Mouse (Mus musculus) liver, postnatal 0 days (tissue): Measurements from ENCODE around the gene Iqsec3. TPM values are rescaled to one million over a fixed set of nuclear protein-coding genes. Genes with fewer than 3 reads are reported as not detected.

Experiments used
- ATAC-seq: fragments of 200-750 bp; cut with Nextera tagmentation; 2 replicates; pipeline ENCODE4 v1.8.0; 2017; ENCODE audit warnings: mild to moderate bottlenecking, moderate library complexity
- DNase-seq: peaks from one replicate; pipeline ENCODE4 v3.0.0-alpha.2; 2016
- H3K27ac ChIP-seq: fragments of 300-500 bp; sonication (generic); 2 replicates; pipeline ENCODE4 v1.5.1; 2014; ENCODE audit warnings: antibody characterized with exemption, moderate library complexity, mild to moderate bottlenecking, low read depth
- H3K27me3 ChIP-seq: fragments of 300-500 bp; sonication (generic); 2 replicates; pipeline ENCODE4 v1.6.1; 2014; ENCODE audit warnings: low read length, control low read depth, mixed read lengths; ENCODE audit not compliant: insufficient read depth
- H3K36me3 ChIP-seq: fragments of 300-500 bp; sonication (generic); replicated peaks from 2 replicates; pipeline ENCODE4 v1.6.1; 2014; ENCODE audit warnings: mild to moderate bottlenecking, control low read depth, low read length, moderate library complexity, mixed read lengths; ENCODE audit not compliant: insufficient read depth
- H3K4me1 ChIP-seq: fragments of 300-500 bp; sonication (generic); 2 replicates; pipeline ENCODE4 v1.6.1; 2014; ENCODE audit warnings: antibody characterized with exemption, mild to moderate bottlenecking, control low read depth; ENCODE audit not compliant: insufficient read depth
- H3K4me2 ChIP-seq: fragments of 300-500 bp; sonication (generic); 2 replicates; pipeline ENCODE4 v1.6.1; 2014; ENCODE audit warnings: low read depth, mild to moderate bottlenecking, low read length, moderate library complexity, mixed read lengths
- H3K4me3 ChIP-seq: fragments of 300-500 bp; sonication (generic); 2 replicates; pipeline ENCODE4 v1.5.1; 2014; ENCODE audit warnings: low read depth, low read length
- H3K9ac ChIP-seq: fragments of 300-500 bp; sonication (generic); replicated peaks from 2 replicates; pipeline ENCODE4 v1.6.1; 2014; ENCODE audit warnings: mild to moderate bottlenecking, moderate library complexity
- H3K9me3 ChIP-seq: fragments of 300-500 bp; sonication (generic); 2 replicates; pipeline ENCODE4 v1.6.1; 2016; ENCODE audit warnings: mild to moderate bottlenecking, control low read depth, low read length, mixed read lengths
- CTCF ChIP-seq: sonication (generic); IDR thresholded peaks from 2 replicates; pipeline ENCODE4 v1.5.1; 2016; ENCODE audit warnings: antibody characterized with exemption, low read depth
- EP300 ChIP-seq: IDR thresholded peaks from 2 replicates; pipeline ENCODE4 v1.6.1; 2016; ENCODE audit warnings: antibody characterized with exemption, low read depth, mild to moderate bottlenecking
- WGBS: fragments of 180-500 bp; shearing (Covaris S2); extraction: QIAGEN DNeasy Blood & Tissue Kit; methylation state at CpG from one replicate; pipeline ENCODE4 v1.1.7; 2014; ENCODE audit not compliant: insufficient replicate concordance; 5-methylcytosine and 5-hydroxymethylcytosine counted together
- polyA plus RNA-seq: library from polyadenylated mRNA; unstranded; fragments of >200 nt; fragmentation: Nextera tagmentation; extraction: Ambion mirVana; gene quantifications from 2 replicates; pipeline ENCODE4 v1.2.1, GENCODE M21; 2015

Gene Iqsec3
- polyA plus RNA-seq, 1 experiment from 2014 or later, result not detected

DNA sequence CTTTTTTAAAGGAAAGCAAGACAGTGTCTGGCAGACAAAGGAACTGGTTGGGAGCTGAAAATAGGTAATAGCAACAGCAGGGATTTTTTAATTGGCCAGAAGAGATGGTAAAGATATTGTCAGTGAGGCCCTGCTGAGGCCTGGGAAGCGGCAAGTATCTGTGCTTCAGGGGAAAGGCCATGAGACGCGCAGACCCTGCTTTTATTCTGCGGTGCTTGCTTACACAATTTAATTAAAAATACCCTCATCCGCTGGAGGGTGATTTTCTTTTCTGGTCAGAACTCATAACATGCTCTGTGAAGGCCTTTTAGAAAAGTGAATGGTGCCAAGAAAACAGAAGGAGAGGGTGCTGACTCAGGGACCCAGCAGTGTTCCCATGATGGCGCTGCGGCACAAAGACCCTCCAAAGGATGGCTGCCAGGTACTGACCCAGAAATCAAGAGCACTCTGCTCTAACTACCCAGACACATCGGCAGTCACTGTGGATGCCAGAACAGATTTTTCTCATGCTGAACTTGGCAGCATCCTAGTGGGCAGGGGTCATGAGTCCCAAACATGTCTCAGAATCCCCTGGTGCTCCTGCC is 70.7 kb downstream of the Iqsec3 start:
- no peak for TF ChIP-seq CTCF
- TF ChIP-seq EP300, result no peak
- no peak for DNase-seq
- Histone ChIP-seq H3K27me3 (0 out of 2 replicates have a peak, but pooled peaks cover 7% of the 10 kb centered on the region), H3K9ac (no peak overlapping the region), H3K9me3 (no peaks in the 10 kb centered on the region), H3K4me2 (no peak overlapping the region), H3K4me3 (no peak overlapping the region), H3K4me1 (no peaks in the 10 kb centered on the region), H3K27ac (no peak overlapping the region), H3K36me3 (no peaks in the 10 kb centered on the region)
- WGBS, result 87% methylated on average over 8 of the region's 8 CpGs
- no peak for ATAC-seq

DNA sequence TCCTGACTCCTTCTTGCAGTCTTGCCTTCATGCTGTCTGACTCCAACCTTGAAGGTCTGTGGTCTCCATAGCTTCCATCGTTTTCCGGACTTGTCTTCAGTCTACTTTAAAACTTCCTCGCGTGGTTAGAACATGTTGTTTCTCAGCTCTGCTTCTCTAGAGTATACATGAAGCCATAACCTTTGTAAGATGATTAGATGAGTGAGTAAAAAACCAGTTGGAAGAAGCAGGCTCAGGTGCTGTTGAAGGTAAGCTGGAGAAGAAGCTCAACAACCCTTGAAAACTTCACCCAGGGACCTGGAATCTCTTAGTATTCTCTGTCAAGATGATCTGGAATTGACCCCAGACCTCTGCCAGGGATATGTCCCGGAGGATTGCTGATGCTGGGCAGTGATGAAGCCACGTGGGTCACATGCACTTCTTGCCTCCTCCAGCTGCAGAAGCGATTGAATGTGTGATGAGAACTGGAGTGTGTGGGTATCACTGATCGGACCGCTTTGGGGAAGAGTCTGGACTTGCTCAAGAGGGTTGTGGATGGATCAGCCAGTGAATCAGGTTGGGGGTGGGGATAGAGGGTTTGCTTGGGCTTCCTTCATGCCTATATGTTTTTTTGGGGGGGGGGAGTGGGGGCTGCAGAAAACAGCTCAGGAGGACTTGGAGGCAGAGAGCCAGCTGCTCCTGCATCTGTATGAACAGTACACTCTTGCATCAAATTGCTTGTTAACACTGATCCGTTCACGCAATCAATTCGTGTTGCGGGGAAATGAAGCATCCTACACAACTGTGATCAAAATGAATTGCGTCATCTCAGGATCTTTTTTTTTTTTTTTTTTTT is 71.4 kb downstream of the Iqsec3 start:
- no peak overlapping the region for H3K9ac ChIP-seq
- no peak for DNase-seq
- H3K27ac ChIP-seq, result no peak overlapping the region
- no peaks in the 10 kb centered on the region for H3K36me3 ChIP-seq
- no peaks in the 10 kb centered on the region for H3K4me1 ChIP-seq
- no peak overlapping the region for H3K4me2 ChIP-seq
- WGBS, result 78% methylated on average over 14 of the region's 14 CpGs
- no peak for TF ChIP-seq EP300
- TF ChIP-seq CTCF, result no peak
- no peak overlapping the region for H3K4me3 ChIP-seq
- H3K9me3 ChIP-seq, result no peaks in the 10 kb centered on the region
- 0 out of 2 replicates have a peak, but pooled peaks cover 7% of the 10 kb centered on the region for H3K27me3 ChIP-seq
- ATAC-seq, result no peak

DNA sequence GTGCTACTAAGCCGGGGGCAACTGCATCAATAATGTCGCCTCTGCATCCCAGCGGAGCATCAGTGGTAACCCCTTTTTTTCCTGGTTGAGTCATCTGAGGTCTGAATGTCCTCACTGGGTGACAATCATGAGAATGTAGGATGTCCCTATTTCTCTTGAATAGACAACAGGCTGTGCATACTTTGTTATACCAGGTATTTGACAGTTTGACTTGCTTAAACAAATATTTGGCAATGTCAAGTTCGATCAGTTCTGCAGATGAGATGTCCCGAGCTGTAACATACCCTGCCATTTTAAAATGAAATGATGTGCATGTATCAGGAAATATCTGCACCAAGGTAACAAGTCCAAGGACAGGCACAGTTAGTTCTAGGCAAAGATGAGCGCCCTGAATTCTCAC is 72.3 kb downstream of the Iqsec3 start:
- Histone ChIP-seq H3K4me1 (no peaks in the 10 kb centered on the region), H3K27me3 (0 out of 2 replicates have a peak, but pooled peaks cover 3% of the 10 kb centered on the region), H3K36me3 (no peaks in the 10 kb centered on the region), H3K4me3 (no peak overlapping the region), H3K4me2 (no peak overlapping the region), H3K9ac (no peak overlapping the region), H3K9me3 (no peaks in the 10 kb centered on the region), H3K27ac (no peak overlapping the region)
- DNase-seq, result no peak
- peak; percentile 66 for ATAC-seq
- TF ChIP-seq CTCF (no peak), EP300 (no peak)
- WGBS, result 69% methylated on average over 6 of the region's 6 CpGs

DNA sequence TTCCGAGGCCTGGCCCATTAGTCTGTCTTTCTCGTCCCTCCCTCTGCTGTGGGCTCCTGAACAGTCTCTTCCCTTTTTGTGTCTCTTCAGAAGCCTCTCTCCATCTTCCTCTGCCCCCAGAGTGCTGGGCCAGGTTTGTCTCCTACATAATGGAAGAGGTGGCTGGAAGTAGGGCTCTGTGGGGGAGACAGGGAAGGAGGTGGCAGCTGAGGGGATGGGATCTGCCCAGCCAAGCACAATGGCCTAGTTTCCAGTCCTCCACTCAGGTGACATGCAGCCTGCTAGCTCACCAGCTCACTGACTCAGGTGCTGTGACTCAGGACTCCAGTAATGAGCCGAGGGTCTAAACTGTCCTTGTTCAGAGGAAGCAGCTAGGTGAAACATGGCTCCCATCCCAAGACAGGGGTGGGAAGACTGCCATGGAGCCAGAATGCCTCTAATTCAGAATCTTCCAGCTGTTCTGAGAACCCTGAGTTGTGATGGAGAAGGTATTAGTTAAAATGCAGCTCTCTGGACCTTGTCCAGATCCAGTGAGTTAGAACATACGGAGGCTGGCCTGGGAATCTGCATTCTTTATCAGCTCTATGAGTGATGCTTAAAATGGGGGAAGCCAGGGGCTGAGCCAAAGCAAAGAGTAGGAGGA is 80.7 kb downstream of the Iqsec3 start:
- H3K4me1 ChIP-seq, result no peaks in the 10 kb centered on the region
- ATAC-seq (no peak), DNase-seq (no peak)
- H3K9me3 ChIP-seq, result 0 out of 2 replicates have a peak, but pooled peaks cover 3% of the 10 kb centered on the region
- H3K27me3 ChIP-seq, result no peaks in the 10 kb centered on the region
- 80% methylated on average over 4 of the region's 4 CpGs for WGBS
- H3K4me2 ChIP-seq, result no peak overlapping the region
- no peak for TF ChIP-seq CTCF
- no peak for TF ChIP-seq EP300
- no peak overlapping the region for H3K4me3 ChIP-seq
- H3K9ac ChIP-seq, result no peak overlapping the region
- H3K27ac ChIP-seq, result no peak overlapping the region
- no peaks in the 10 kb centered on the region for H3K36me3 ChIP-seq

DNA sequence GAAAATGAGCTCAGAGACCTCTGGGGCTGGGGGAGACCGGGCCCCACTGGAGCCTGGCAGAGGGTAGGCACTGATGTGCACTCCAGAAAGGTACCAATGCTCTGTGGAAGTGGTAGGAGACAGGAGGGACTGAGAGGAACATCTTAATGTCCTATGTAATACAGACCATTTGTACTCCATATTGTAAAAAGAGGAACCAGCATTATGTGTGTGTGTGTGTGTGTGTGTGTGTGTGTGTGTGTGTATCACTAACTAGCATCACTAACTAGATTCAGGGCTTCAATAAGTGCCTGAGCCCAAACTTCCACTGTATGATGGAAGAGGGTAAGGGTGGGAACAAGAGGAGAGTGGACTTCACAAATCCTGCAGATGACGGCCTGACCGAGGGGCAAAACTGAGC is 88.1 kb downstream of the Iqsec3 start:
- ATAC-seq, result no peak
- Histone ChIP-seq H3K36me3 (no peaks in the 10 kb centered on the region), H3K4me2 (no peak overlapping the region), H3K9me3 (no peaks in the 10 kb centered on the region), H3K4me3 (no peak overlapping the region), H3K27me3 (no peaks in the 10 kb centered on the region), H3K4me1 (no peaks in the 10 kb centered on the region), H3K27ac (no peak overlapping the region), H3K9ac (no peak overlapping the region)
- TF ChIP-seq CTCF (no peak), EP300 (no peak)
- 83% methylated on average over 3 of the region's 3 CpGs for WGBS
- no peak for DNase-seq

DNA sequence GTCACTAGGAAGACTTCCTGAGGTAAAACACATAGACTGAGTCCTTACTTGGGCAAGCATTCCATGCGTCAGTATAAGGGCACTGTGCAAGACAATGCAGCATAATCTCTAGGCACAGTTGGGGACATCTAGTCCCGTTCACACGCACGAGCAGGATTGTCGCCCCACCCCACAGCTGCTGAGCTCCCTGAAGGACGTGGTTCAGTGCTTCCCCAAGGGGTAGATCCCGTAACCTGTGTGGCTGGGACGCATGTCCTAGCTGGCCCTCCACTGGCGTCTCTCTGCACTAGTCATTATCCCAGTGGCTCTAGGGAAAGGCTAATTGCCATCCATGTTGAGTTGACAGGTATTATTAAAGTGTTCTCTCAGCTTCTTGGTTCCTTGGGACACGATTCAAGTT is 91.4 kb downstream of the Iqsec3 start:
- Histone ChIP-seq H3K4me3 (no peak overlapping the region), H3K9me3 (no peaks in the 10 kb centered on the region), H3K27ac (no peak overlapping the region), H3K4me2 (no peak overlapping the region), H3K4me1 (no peaks in the 10 kb centered on the region), H3K36me3 (no peaks in the 10 kb centered on the region), H3K9ac (no peak overlapping the region), H3K27me3 (no peaks in the 10 kb centered on the region)
- 71% methylated on average over 10 of the region's 10 CpGs for WGBS
- no peak for ATAC-seq
- no peak for DNase-seq
- no peak for TF ChIP-seq CTCF
- TF ChIP-seq EP300, result no peak
